Mouse (Mus musculus): ENCODE measurements around the gene Ddhd1.

Ddhd1 gene

DNA sequence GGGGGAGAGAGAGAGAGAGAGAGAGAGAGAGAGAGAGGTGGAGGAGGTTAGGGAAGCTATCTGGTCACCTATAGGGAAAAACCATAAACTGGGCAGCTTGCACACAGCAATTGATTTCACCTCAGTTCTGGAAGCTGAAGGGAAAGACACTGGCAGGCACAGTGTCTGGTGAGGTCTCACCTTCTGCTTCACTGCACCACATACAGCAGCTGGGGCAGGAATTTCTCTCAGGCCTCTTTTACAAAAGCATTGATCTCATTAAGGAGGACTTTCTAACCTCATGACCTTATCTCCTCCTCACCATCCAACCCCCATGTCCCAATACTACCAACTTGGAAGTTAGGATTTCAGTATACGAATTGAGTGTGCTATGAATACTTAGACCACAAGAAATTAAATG lies 13.2 kb downstream of the Ddhd1 start:
- no peak for DNase-seq (ENCODE audit: low read depth, low spot score)

DNA sequence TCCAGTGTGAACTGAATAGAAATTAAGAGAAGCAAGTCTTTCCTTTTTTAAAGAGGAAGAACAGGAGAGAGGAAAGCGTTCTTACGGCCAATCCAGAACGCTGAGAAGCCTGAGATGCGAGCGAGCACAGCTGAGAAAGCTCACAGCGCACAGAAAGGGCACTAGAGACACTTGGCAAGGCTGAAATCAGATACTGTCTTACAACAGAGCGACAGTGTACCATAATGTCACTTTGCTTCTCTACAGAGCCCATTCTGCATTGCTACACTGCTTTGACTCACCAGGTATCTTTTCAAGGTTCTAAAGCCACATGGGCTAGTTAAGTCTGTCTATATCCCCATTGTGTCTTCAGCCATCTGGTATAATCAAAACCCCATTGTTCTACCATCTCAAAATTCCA lies 13.7 kb downstream of the Ddhd1 start:
- DNase-seq (ENCODE audit: low read depth, low spot score) = no peak

DNA sequence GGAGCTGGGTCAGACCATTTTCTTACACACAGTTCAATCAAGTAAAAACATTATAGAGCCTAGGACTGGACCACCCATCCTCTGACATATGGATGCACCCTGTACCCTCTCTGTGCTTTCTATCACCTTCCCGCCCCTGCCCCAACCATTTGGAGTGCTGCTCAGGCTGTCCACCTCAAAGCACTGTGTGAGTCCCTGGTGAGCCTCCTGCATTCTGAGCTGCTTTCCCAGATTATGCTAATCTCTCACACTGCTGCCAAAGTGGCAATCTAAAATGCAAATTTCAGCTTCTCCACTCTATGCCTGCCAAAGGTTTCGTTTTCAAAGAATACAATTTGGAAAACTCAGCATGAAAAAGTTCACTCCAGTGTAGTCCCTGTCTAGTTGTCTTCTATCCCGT lies 14.5 kb downstream of the Ddhd1 start:
- DNase-seq (ENCODE audit: low read depth, low spot score) = no peak

DNA sequence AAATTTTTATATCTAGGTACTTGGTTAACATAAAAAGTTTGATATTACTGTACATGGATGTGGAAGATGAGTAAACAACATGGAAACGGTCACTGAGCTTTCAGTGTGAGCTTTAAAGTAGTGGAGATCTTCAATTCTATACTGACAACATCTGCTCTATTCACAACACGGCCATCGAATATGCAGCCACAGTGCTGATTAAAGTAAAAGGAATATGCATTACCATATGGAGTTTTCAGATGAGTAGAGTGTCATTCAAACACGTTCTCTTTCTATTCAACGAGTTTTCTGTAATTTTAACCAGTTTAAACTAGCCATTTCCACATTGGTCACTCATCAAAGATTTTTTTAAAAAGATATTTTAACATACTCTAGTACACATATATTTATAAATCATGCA lies 15.1 kb downstream of the Ddhd1 start:
- DNase-seq (ENCODE audit: low read depth, low spot score) = no peak

GRCm38 (mm10) chr14:45642217-45642616 lies 15.7 kb downstream of the Ddhd1 start:
- DNase-seq (ENCODE audit: low read depth, low spot score) = no peak

DNA sequence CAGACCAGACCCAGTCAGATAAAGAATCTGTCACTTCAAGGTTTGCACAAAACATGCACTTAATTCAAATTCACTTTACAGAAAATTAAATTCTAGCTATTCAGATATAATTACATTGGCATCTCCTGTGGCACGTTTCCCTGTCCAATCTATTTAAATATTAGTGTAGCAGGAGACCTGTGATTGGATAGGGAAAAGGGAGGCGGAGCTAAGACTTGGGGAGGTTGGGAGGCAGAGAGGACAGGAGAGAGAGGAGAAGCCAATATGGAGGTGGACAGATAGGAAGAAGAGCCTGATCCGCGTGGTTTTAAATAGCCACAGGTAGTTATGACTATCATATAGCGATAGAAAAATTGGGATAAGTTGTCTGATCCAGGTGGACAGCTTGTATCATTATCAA lies 19.2 kb downstream of the Ddhd1 start:
- DNase-seq (ENCODE audit: low read depth, low spot score) = no peak

GRCm38 (mm10) chr14:45635496-45635895 lies 22.4 kb downstream of the Ddhd1 start:
- DNase-seq (ENCODE audit: low read depth, low spot score) = no peak

DNA sequence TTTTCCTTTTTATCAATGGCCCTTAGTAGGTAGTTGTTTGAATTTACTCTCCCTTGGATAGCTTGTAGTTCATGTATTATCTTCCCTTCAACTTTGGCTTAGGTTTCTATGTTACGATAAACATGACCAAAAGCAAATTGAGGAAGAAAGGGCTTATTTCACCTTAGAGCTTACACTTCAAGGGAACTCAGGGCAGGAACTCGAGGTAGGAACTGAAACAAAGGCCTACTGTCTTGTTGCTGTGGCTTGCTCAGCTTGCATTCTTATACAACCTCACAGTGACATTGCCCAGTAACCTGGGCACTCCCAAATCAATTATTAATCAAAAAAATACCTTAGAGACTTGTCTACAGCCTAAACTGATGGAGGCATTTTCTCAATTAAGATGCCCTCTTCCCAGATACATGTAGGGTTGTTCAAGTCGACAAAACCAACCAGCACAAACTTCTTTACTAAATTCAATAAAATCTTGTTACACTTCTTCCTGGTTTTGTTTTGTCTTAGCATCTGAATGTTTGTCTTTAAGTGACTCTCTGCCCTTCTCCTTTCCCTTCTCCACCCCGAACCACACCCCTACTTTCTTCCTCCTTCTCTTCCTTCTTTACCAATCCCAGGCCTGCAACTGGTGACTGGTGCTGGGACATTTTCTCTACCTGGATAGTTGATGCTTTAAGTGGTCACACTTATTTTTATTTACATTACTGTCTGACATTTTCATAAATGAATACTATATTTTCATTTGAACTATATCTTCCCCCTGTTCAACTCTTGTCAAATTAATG lies 25.0 kb downstream of the Ddhd1 start:
- no peak for DNase-seq (ENCODE audit: low read depth, low spot score)

DNA sequence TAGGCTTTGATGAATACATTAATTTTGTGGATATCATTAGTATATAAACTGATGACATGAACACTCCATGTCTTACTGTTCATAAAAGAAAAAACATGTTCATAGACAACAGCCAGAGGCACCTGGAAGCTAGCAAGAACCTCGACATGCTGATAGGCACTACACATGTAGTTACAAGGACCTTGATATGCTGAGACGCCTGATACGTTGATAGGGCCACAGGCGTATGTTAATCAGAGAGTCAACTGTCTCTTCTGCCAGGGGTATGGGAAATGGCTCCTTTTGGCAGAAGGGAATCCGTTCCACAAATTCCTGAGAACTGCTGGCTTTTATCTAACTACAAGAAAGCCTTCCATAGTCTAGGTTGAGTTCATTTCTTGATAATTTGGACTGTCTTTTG lies 27.4 kb downstream of the Ddhd1 start:
- no peak for DNase-seq (ENCODE audit: low read depth, low spot score)

DNA sequence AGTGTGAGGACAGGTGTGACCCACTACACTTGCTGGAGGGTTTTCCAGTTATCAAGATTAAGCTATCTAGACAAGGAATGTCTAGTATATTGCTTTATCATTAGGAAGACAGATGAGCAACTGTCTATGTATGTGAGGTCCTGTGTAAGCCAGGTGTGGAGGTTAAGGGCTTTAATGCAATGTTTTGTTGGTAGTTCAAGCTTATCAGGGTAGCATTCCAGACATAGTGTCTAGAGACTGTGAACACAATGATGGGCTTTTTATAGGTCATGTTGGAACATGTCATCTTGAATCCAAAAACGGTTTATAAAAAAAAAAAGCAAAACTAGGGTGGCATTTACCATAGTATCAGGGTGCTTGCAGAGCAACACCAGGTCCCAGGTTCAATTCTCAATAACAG lies 28.0 kb downstream of the Ddhd1 start:
- no peak for DNase-seq (ENCODE audit: low read depth, low spot score)

GRCm38 (mm10) chr14:45618351-45618750 lies 39.6 kb downstream of the Ddhd1 start:
- no peak for DNase-seq (ENCODE audit: low read depth, low spot score)

DNA sequence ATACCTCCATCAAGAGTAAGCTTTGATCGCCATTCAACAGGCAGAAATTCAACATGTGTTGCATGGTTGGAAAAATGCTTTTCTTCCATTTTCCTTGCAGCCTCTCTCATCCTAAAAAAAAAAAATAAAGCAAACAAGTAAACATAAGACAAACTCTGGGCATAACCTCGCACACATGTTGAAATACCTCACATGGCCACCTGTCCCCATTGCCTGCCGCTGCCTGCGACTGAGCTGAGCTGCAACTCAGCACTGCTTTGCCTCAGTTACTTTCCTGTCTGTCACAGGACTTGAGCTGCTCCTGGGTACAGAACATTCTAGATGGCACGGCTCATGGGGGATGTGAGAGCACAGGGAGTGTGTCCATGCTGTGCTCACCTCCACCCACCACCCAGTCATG lies 41.4 kb downstream of the Ddhd1 start:
- DNase-seq (ENCODE audit: low read depth, low spot score) = no peak

GRCm38 (mm10) chr14:45615776-45616175 lies 42.2 kb downstream of the Ddhd1 start:
- DNase-seq (ENCODE audit: low read depth, low spot score) = no peak

DNA sequence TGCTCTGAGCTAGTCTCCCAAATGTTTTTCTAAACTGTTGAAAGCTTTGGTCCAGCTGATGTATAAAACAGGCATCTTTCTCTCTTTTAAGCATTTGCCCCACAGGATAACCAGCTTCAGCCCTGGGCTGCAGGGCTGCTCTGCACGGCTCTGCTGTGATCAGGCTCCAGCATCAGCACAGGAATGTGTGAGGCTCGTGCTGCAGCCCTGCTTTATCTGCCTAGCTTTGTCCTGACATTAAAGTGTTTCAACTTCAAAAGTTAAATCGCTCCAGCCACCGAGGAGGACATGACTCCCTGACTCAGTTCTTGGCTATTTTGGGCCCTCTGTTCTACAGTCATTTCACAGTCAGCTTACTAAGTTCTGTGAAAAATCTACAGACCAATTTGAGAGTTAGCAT lies 43.1 kb downstream of the Ddhd1 start:
- no peak for DNase-seq (ENCODE audit: low read depth, low spot score)

GRCm38 (mm10) chr14:45614406-45614805 lies 43.5 kb downstream of the Ddhd1 start:
- no peak for DNase-seq (ENCODE audit: low read depth, low spot score)

GRCm38 (mm10) chr14:45611654-45612053 lies 46.3 kb downstream of the Ddhd1 start:
- no peak for DNase-seq (ENCODE audit: low read depth, low spot score)

DNA sequence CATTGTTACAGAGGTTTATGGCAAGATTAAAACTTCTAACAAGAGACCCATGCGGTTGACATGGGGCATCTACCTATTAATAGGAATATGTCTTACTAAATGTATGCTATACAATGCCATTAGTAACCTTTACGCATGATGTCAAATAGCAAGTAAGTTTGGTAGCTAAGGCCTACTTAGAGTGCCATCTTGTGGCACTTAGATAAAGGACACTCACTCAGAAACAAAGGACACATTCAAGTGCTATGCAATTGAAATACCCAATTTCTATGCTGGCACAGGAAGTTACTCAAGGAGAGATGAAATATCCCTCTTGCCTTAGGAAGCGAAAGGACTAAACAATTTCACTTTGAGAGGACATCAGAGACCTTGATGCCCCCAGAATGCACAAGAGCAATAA lies 55.9 kb downstream of the Ddhd1 start:
- no peak for DNase-seq (ENCODE audit: low read depth, low spot score)

DNA sequence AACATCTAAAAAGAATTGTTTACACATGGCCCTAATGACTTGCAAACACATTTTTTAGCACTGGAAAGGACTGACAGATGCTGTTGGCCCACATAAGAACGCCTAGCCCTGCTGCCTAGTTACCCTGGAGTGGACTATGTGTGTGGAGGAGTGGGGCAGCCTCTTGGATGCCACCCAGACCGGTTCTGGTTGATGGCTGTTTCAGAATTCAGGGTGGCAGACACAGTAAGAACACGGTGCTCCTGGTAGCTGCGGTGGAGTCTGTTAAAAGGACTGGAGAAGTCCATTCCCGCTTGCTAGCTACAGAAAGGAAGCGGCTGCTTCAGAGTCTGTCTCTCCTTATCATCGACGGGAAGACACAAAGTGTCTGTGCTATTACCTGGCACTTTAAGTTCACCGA lies 57.4 kb downstream of the Ddhd1 start:
- no peak for DNase-seq (ENCODE audit: low read depth, low spot score)

DNA sequence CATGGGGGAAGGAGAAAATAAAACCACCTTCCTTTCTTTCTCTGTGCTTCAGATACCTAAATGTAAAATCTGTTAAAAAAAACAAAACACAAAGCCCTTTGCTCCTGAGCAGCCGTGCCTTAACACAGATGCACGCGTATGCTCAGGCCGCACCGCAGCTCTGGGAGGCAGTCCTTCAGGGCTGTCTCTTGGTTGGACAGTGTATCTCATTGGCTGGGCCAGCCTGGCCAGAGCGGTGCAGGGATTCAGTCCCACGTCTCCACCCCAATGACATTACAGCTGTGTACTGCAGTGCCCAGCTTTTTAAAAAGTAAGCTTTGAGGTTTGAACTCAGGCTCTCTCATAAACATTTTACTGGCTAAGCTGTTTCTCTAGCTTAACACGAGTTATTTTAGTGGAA lies 60.1 kb downstream of the Ddhd1 start:
- no peak for DNase-seq (ENCODE audit: low read depth, low spot score)

- no peak for DNase-seq (ENCODE audit: low read depth, low spot score)
These were observed 64.7 kb downstream of the Ddhd1 start for GRCm38 (mm10) chr14:45593261-45593660.

GRCm38 (mm10) chr14:45588403-45588802 lies 69.5 kb downstream of the Ddhd1 start:
- no peak for DNase-seq (ENCODE audit: low read depth, low spot score)

DNA sequence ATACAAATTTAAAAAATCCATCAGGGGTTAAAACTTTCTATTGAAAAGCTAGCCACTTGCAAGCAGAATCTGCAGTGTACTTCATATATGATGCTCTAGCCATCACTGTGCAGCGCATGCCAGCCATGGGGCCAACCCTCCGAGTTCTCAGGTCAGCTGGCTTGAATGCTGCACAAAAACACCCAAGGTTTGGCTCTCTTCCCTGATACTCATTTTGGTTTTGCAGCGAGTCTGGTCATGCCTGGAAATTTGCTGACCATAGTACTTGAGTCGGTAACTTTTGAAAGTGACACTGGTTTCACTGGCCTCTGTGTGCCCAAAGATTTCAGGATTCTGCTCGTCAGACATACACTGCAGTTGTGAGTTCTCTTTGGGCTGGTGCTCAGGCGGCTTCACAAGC lies 70.4 kb downstream of the Ddhd1 start:
- no peak for DNase-seq (ENCODE audit: low read depth, low spot score)

GRCm38 (mm10) chr14:45583494-45584027 lies 74.4 kb downstream of the Ddhd1 start:
- no peak for DNase-seq (ENCODE audit: low read depth, low spot score)

Measured in CD4-positive helper T cell, adult 2 months (primary cell).